Mouse (Mus musculus): Measurements from ENCODE around the gene Ank3.

GRCm38 (mm10) chr10:69701226-69701625, 302.7 kb downstream of the Ank3 start:
- TF ChIP-seq CTCF (conservative IDR thresholded peaks at IDR 0.05; ENCODE audit: insufficient read depth, insufficient read length, low read depth, low read length) (no peak), POLR2A (IDR thresholded peaks at IDR 0.05; ENCODE audit: low read depth, low read length) (no peak)
